Mouse (Mus musculus) megakaryocyte, embryonic 14.5 days (primary cell): Measurements from ENCODE around the gene Zfp827. TPM values are rescaled to one million over a fixed set of nuclear protein-coding genes. Genes with fewer than 3 reads are reported as not detected.
A peak's percentile ranks its signal among the peaks of the same experiment; 100 is the strongest.

ENCODE experiments used
- H3K27me3 ChIP-seq: replicated peaks from 2 replicates; pipeline ENCODE3; 2012; ENCODE audit warnings: inconsistent platforms
- H3K36me3 ChIP-seq: replicated peaks from 2 replicates; pipeline ENCODE3; 2012; ENCODE audit warnings: low read length, inconsistent platforms, mixed read lengths
- H3K4me1 ChIP-seq: 2 replicates; pipeline ENCODE4 v1.6.1; 2012; ENCODE audit warnings: inconsistent platforms
- H3K4me3 ChIP-seq: replicated peaks from 2 replicates; pipeline ENCODE3; 2012; ENCODE audit warnings: moderate library complexity, mild to moderate bottlenecking, inconsistent platforms
- H3K9me3 ChIP-seq: 2 replicates; pipeline ENCODE4 v1.6.1; 2012; ENCODE audit warnings: inconsistent platforms
- FLI1 ChIP-seq: IDR thresholded peaks from 2 replicates; pipeline ENCODE4 v1.6.1; 2012; ENCODE audit warnings: low read length, inconsistent platforms, mixed read lengths
- GATA1 ChIP-seq: IDR thresholded peaks from 3 replicates; pipeline ENCODE4 v1.6.1; 2012; ENCODE audit warnings: mixed read lengths, low read length, inconsistent platforms, borderline replicate concordance
- polyA plus RNA-seq: library from polyadenylated mRNA; stranded (reverse); fragments of >175 nt; gene quantifications from 2 replicates; pipeline ENCODE4 v1.2.3, GENCODE M21; 2012; ENCODE audit warnings: low replicate concordance; ENCODE audit not compliant: insufficient read depth

The Zfp827 gene
- polyA plus RNA-seq, 1 experiment: 2.9 TPM

DNA sequence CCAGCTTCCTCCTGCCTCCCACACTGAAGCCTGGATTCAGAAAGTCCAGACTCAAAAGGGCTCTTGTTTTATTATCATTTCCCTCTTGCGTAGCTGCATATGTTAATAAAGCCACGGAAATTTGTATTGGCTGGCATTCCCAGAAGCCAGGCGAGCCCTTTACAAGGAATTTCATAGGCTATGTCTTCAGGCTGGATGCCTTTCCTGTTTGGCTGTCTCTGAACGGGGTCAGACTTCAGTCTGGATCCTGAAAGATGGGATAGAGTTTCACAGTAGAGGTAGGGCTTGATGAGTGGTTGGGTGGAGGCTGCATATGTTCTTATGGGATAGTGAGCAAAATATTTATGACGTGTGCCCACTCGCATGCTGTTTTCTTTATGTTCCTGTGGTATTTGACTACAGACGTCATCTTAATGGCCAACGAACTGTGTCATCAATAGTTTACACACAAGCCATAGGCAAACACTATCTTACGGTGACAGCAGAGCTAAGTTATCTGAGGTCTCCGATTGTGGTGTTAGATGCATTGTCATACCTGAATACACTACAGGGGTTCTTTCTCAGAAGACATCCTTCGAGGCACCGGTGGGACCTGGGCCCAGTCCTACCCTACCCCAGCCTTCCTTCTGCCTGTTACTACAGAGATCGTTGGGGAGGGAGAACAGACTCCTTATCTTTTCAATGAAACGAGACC, 75.1 kb downstream of the Zfp827 start:
- TF ChIP-seq FLI1 (no peak), GATA1 (no peak)
- no peaks in the 10 kb centered on the region for H3K27me3 ChIP-seq
- 0 out of 2 replicates have a peak, but pooled peaks cover 3% of the 10 kb centered on the region for H3K4me1 ChIP-seq
- H3K9me3 ChIP-seq: no peaks in the 10 kb centered on the region
- peaks cover 50% of the 10 kb centered on the region for H3K36me3 ChIP-seq
- H3K4me3 ChIP-seq: no peak overlapping the region

- Histone ChIP-seq H3K27me3 (no peaks in the 10 kb centered on the region), H3K4me1 (0 out of 2 replicates have a peak, but pooled peaks cover 3% of the 10 kb centered on the region), H3K4me3 (no peak overlapping the region), H3K36me3 (peaks cover 52% of the 10 kb centered on the region), H3K9me3 (no peaks in the 10 kb centered on the region)
- no peak for TF ChIP-seq FLI1
- no peak for TF ChIP-seq GATA1
These were observed 75.8 kb downstream of the Zfp827 start for GRCm38 (mm10) chr8:79103923-79104580.

DNA sequence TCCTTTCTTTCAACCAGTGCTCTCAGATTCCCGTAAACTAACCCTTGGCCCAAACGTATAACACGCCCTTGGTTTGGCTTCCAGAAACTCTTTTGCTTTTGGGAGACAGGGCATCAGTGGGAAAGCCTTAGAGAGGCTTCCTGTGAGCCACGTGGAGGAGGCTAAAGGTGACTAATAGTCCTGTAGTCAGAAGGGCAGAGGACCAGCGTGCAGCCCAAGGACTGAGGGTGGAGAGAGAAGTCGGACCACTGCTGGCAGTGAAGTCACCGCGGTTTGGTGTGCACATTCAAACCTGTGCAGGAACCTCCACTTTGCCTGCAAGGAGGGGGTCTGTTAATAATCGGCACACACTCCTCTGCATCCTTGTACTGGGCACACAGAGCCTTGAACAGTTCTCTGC, 76.4 kb downstream of the Zfp827 start:
- H3K36me3 ChIP-seq: peaks cover 53% of the 10 kb centered on the region
- 0 out of 2 replicates have a peak, but pooled peaks cover 3% of the 10 kb centered on the region for H3K4me1 ChIP-seq
- no peaks in the 10 kb centered on the region for H3K9me3 ChIP-seq
- H3K4me3 ChIP-seq: no peak overlapping the region
- no peaks in the 10 kb centered on the region for H3K27me3 ChIP-seq
- TF ChIP-seq FLI1 (no peak), GATA1 (no peak)

GRCm38 (mm10) chr8:79105186-79105585, 76.9 kb downstream of the Zfp827 start:
- TF ChIP-seq GATA1: no peak
- TF ChIP-seq FLI1: no peak
- H3K27me3 ChIP-seq: no peaks in the 10 kb centered on the region
- peaks cover 52% of the 10 kb centered on the region for H3K36me3 ChIP-seq
- H3K4me1 ChIP-seq: 0 out of 2 replicates have a peak, but pooled peaks cover 3% of the 10 kb centered on the region
- no peak overlapping the region for H3K4me3 ChIP-seq
- no peaks in the 10 kb centered on the region for H3K9me3 ChIP-seq

DNA sequence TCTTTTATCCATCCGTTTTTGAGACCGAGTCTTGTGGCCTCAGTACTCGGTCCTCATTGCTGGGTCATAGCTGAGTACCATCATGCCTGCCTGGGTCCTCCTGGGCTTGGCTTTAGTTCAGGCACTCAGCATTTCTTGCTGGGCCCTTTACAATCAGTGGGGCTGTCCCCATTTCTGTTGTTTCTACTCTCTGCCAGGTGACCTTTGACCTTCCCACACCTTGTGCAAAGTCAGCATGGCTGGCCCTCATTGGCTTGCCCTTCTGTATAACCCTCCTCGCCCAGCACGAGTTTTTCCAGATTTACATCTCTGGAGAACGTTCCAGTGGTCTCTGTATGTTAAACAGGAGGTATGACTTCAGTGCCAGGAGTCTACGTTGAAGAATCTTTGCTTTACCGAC, 83.2 kb downstream of the Zfp827 start:
- Histone ChIP-seq H3K27me3 (no peaks in the 10 kb centered on the region), H3K4me3 (no peak overlapping the region), H3K4me1 (peaks cover 6% of the 10 kb centered on the region; the same call in 1 of the 2 replicates), H3K9me3 (no peaks in the 10 kb centered on the region), H3K36me3 (peaks cover 55% of the 10 kb centered on the region)
- TF ChIP-seq FLI1: no peak
- no peak for TF ChIP-seq GATA1

GRCm38 (mm10) chr8:79112480-79112879, 84.2 kb downstream of the Zfp827 start:
- H3K9me3 ChIP-seq: no peaks in the 10 kb centered on the region

DNA sequence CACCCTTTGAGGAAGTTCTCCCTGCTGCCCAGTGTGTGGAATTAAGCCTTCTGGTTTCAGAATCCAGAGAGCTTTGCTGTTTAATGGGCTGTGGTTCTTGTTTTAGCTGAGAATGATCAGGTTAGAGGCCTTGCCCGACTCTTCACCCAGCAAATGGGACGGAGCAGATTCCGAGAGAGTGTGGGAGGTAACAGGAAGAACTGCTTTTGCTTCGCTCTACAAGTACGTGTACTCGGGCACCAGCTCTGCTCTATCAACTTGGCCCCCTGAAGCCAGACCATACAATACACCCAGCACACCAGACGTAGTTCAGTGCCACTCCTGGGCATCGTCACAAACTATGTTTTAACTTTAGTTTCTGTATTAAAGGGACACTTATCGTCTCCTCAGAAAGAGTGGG, 85.3 kb downstream of the Zfp827 start:
- Histone ChIP-seq H3K27me3 (no peaks in the 10 kb centered on the region), H3K4me1 (peaks cover 6% of the 10 kb centered on the region; the same call in 1 of the 2 replicates), H3K4me3 (no peak overlapping the region), H3K9me3 (no peaks in the 10 kb centered on the region), H3K36me3 (peaks cover 60% of the 10 kb centered on the region)
- TF ChIP-seq GATA1: no peak
- no peak for TF ChIP-seq FLI1

More at GRCm38 (mm10) chr8:79112480-79112879, 84.2 kb downstream of the Zfp827 start:
- TF ChIP-seq FLI1: no peak
- peaks cover 6% of the 10 kb centered on the region; the same call in 1 of the 2 replicates for H3K4me1 ChIP-seq
- H3K27me3 ChIP-seq: no peaks in the 10 kb centered on the region
- H3K4me3 ChIP-seq: peak overlapping the region; percentile 8
- H3K36me3 ChIP-seq: peaks cover 51% of the 10 kb centered on the region

DNA sequence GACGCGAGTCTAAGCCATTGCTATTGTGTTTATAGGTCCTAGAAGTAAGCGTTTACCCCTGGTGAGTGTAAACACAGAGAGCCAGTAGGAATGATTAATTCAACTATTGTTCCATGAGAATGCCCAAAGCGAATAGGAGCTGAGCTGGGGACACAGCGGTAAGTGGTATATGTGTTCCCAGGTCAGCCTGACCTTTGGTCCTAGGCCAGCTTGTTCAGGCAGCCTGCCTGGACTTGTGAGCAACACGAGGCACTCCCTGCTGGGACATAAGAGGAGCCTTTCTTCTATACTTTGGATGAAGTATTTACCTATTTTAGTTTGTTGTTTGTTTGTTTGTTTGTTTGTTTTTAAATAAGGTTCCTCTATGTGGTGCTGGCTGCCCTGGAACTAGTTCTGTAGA, 86.3 kb downstream of the Zfp827 start:
- TF ChIP-seq GATA1 (no peak), FLI1 (no peak)
- H3K4me1 ChIP-seq: peaks cover 6% of the 10 kb centered on the region; the same call in 1 of the 2 replicates
- no peak overlapping the region for H3K4me3 ChIP-seq
- peaks cover 62% of the 10 kb centered on the region for H3K36me3 ChIP-seq
- no peaks in the 10 kb centered on the region for H3K27me3 ChIP-seq
- H3K9me3 ChIP-seq: no peaks in the 10 kb centered on the region

DNA sequence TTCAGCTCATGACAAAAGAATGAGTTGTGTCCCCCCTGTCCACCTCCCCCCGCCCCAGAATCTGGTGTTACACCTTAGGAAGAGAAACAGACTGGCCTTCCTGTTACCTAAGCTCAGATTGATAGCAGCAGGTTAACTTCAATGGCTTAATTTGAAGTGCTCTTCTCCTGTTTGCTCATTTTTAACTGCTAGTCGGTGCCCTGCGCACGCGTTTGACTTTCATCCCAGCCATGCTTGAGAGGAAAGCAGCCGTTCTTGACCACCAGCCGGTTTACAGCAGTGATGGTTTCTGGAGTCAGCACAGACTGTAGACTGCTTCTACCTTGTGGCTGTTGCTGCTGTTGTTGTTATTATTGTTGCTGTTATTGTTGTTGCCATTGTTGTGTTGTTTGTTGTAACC, 88.2 kb downstream of the Zfp827 start:
- TF ChIP-seq FLI1 (no peak), GATA1 (no peak)
- H3K4me1 ChIP-seq: peaks cover 6% of the 10 kb centered on the region; the same call in 1 of the 2 replicates
- no peaks in the 10 kb centered on the region for H3K9me3 ChIP-seq
- H3K4me3 ChIP-seq: no peak overlapping the region
- H3K36me3 ChIP-seq: peaks cover 73% of the 10 kb centered on the region
- no peaks in the 10 kb centered on the region for H3K27me3 ChIP-seq

GRCm38 (mm10) chr8:79117711-79118110, 89.5 kb downstream of the Zfp827 start:
- Histone ChIP-seq H3K36me3 (peaks cover 76% of the 10 kb centered on the region), H3K4me1 (peaks cover 3% of the 10 kb centered on the region; the same call in 1 of the 2 replicates), H3K27me3 (no peaks in the 10 kb centered on the region), H3K4me3 (no peak overlapping the region), H3K9me3 (no peaks in the 10 kb centered on the region)
- no peak for TF ChIP-seq FLI1
- TF ChIP-seq GATA1: no peak

DNA sequence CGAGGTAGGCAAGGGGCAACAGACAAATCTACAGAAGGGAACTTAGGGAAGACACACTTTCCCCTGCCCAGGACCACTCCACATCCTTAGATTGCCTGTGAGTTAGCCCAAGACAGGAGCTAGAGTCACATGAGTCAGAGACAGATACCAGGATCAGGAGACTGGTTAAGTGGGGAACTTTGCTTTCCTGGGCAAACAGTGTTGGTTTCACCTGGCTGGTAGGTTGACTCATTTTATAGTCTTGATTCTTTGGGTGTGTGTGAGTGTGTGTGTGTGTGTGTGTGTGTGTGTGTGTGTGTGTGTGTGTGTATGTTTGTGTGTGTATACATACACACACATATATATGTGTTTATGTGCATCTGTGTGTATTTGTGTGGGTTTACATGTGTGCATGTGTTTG, 93.4 kb downstream of the Zfp827 start:
- Histone ChIP-seq H3K9me3 (no peaks in the 10 kb centered on the region), H3K4me3 (no peak overlapping the region), H3K27me3 (no peaks in the 10 kb centered on the region), H3K36me3 (peaks cover 81% of the 10 kb centered on the region), H3K4me1 (no peaks in the 10 kb centered on the region)
- TF ChIP-seq GATA1: no peak
- no peak for TF ChIP-seq FLI1
